Mouse (Mus musculus): ENCODE data around the gene Etfa. TPM values are rescaled to one million over a fixed set of nuclear protein-coding genes. Genes with fewer than 3 reads are reported as not detected.

Etfa gene
- polyA plus RNA-seq, 1 experiment from 2014 or later = 122 TPM

DNA sequence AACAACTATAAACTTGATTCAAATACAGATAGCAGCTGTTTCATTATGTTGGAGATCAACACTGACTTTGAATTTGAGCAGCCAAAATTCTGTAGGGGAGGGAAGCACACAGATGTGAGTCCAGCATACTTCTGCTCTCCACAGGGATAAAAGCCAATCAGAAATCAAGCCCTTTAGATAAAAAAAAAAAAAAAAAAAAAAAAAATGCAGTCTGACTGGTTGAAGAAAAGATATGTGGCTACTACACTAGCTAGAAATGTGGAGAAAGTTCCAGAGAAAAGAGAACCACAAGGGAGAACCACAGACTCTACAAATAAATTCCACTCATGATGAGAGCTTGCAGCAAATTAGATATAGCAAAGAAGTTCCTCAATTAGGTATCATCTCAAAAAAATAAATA lies 33.3 kb downstream of the Etfa start:
- DNase-seq (ENCODE audit: low spot score) (no peak), ATAC-seq (ENCODE audit: insufficient read depth, low FRiP score, low TSS enrichment) (no peak)
- no peak overlapping the region for H3K27ac ChIP-seq (ENCODE audit: low read depth, low read length)
- no peaks in the 10 kb centered on the region for H3K36me3 ChIP-seq (ENCODE audit: control insufficient read depth, insufficient read depth, low read length)
- no peaks in the 10 kb centered on the region for H3K9me3 ChIP-seq (ENCODE audit: control insufficient read depth, low read length)
- no peak overlapping the region for H3K9ac ChIP-seq (ENCODE audit: low read length)
- no peaks in the 10 kb centered on the region for H3K27me3 ChIP-seq (ENCODE audit: control insufficient read depth, insufficient read depth, low read length)
- no peaks in the 10 kb centered on the region for H3K4me1 ChIP-seq (ENCODE audit: control insufficient read depth, insufficient read depth, low read length)
- H3K4me2 ChIP-seq (ENCODE audit: low read depth) = no peak overlapping the region
- H3K4me3 ChIP-seq (ENCODE audit: low read depth, low read length) = no peak overlapping the region

DNA sequence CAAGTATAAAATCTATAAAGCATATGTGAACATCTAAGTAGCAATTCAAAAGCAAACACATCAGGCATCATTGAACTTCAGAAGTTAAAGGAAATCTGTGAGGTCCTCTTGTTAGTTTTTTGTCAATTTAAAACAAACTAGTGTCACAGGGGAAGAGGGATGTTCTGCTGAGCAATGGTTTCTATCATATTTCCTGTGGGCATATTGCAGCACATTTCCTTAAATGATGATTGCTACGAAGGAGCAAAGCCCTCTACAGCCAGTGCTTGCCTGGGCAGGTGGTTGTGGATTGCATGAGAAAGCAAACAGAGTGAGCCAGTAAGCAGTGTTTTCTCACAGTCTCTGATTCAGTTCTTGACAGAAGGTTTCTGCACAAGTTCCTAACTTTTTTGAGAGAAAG lies 36.0 kb downstream of the Etfa start:
- WGBS = 79% methylated on average over 1 of the region's 1 CpGs
- no peaks in the 10 kb centered on the region for H3K27me3 ChIP-seq (ENCODE audit: control insufficient read depth, insufficient read depth, low read length)
- H3K4me3 ChIP-seq (ENCODE audit: low read depth, low read length) = no peak overlapping the region
- H3K4me2 ChIP-seq (ENCODE audit: low read depth) = no peak overlapping the region
- DNase-seq (ENCODE audit: low spot score) (no peak), ATAC-seq (ENCODE audit: insufficient read depth, low FRiP score, low TSS enrichment) (no peak)
- no peak overlapping the region for H3K9ac ChIP-seq (ENCODE audit: low read length)
- no peaks in the 10 kb centered on the region for H3K4me1 ChIP-seq (ENCODE audit: control insufficient read depth, insufficient read depth, low read length)
- no peaks in the 10 kb centered on the region for H3K36me3 ChIP-seq (ENCODE audit: control insufficient read depth, insufficient read depth, low read length)
- H3K9me3 ChIP-seq (ENCODE audit: control insufficient read depth, low read length) = no peaks in the 10 kb centered on the region
- H3K27ac ChIP-seq (ENCODE audit: low read depth, low read length) = no peak overlapping the region

DNA sequence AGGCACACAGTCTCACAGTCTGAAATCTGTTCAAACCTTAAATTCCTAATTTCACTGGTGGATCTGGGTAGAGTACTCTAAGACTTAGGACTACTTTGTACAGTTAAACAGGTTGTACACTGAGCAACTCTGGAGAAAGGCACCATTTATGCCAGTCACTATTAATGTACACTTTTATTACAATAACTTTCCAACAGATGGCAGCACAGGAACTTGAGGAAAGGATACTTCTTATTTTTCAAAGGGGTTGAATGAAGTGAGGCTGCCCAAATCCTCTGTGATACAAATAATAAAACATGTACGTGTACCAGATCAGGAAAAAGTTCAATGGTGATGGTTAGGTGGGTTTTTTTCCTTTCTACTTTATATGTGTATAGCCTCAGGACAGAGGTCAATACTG lies 43.6 kb downstream of the Etfa start:
- ATAC-seq (ENCODE audit: insufficient read depth, low FRiP score, low TSS enrichment) = no peak
- Histone ChIP-seq H3K4me2 (ENCODE audit: low read depth) (no peak overlapping the region), H3K4me3 (ENCODE audit: low read depth, low read length) (no peak overlapping the region), H3K27me3 (ENCODE audit: control insufficient read depth, insufficient read depth, low read length) (no peaks in the 10 kb centered on the region), H3K27ac (ENCODE audit: low read depth, low read length) (no peak overlapping the region), H3K9ac (ENCODE audit: low read length) (no peak overlapping the region), H3K9me3 (ENCODE audit: control insufficient read depth, low read length) (no peaks in the 10 kb centered on the region), H3K36me3 (ENCODE audit: control insufficient read depth, insufficient read depth, low read length) (no peaks in the 10 kb centered on the region), H3K4me1 (ENCODE audit: control insufficient read depth, insufficient read depth, low read length) (no peaks in the 10 kb centered on the region)
- no peak for DNase-seq (ENCODE audit: low spot score)
- WGBS = 87% methylated on average over 1 of the region's 1 CpGs

DNA sequence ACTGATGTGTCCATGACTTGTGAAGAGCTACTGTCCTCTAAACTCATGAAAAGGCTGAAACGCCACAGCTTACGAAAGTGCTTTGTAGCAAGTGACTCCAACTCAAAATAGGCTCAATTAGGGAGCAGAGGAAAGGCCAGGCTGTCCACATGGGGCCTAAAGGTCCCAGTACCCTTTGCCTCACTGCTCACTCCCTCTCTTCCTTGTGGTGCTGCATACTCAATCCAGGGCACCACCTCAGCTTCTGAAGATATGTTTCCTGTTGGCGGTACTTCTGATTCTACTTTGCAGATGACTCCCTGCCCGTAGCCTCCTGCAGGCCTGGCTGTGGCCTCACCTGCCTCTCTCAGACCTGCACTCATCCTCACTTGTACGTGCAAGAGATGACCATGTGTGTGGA lies 58.7 kb downstream of the Etfa start:
- Histone ChIP-seq H3K36me3 (ENCODE audit: control insufficient read depth, insufficient read depth, low read length) (no peaks in the 10 kb centered on the region; the same call in 1 of the 2 replicates), H3K27me3 (ENCODE audit: control insufficient read depth, insufficient read depth, low read length) (no peaks in the 10 kb centered on the region), H3K9ac (ENCODE audit: low read length) (no peak overlapping the region), H3K9me3 (ENCODE audit: control insufficient read depth, low read length) (no peaks in the 10 kb centered on the region), H3K4me3 (ENCODE audit: low read depth, low read length) (no peak overlapping the region), H3K27ac (ENCODE audit: low read depth, low read length) (no peak overlapping the region), H3K4me2 (ENCODE audit: low read depth) (no peak overlapping the region), H3K4me1 (ENCODE audit: control insufficient read depth, insufficient read depth, low read length) (0 out of 2 replicates have a peak, but pooled peaks cover 2% of the 10 kb centered on the region)
- ATAC-seq (ENCODE audit: insufficient read depth, low FRiP score, low TSS enrichment) = no peak
- DNase-seq (ENCODE audit: low spot score) = no peak
- WGBS = 93% methylated on average over 5 of the region's 5 CpGs

DNA sequence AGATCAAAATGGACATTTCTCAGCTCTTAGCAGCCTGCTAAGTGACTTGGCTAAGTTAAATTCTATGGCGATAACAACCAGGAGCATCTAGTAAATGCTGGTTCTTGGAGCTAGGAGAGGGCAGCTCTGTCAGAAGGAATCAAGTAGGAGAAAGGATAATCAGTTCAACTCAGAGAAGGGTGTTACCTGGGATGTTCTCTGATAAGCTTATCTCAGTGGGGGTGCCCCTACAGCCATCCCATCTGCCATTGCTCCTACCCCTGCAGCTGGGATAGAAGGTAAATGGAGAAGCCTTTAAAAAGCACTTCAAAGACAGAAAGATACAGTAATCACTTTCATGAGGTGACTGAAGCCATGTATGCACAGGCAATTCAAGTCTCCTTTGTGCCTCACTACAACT lies 59.1 kb downstream of the Etfa start:
- H3K27ac ChIP-seq (ENCODE audit: low read depth, low read length) = no peak overlapping the region
- no peaks in the 10 kb centered on the region; the same call in 1 of the 2 replicates for H3K36me3 ChIP-seq (ENCODE audit: control insufficient read depth, insufficient read depth, low read length)
- H3K9ac ChIP-seq (ENCODE audit: low read length) = no peak overlapping the region
- H3K27me3 ChIP-seq (ENCODE audit: control insufficient read depth, insufficient read depth, low read length) = no peaks in the 10 kb centered on the region
- DNase-seq (ENCODE audit: low spot score) (no peak), ATAC-seq (ENCODE audit: insufficient read depth, low FRiP score, low TSS enrichment) (no peak)
- no peak overlapping the region for H3K4me3 ChIP-seq (ENCODE audit: low read depth, low read length)
- H3K4me2 ChIP-seq (ENCODE audit: low read depth) = no peak overlapping the region
- H3K4me1 ChIP-seq (ENCODE audit: control insufficient read depth, insufficient read depth, low read length) = 0 out of 2 replicates have a peak, but pooled peaks cover 2% of the 10 kb centered on the region
- WGBS = 88% methylated on average over 1 of the region's 1 CpGs
- no peaks in the 10 kb centered on the region for H3K9me3 ChIP-seq (ENCODE audit: control insufficient read depth, low read length)

DNA sequence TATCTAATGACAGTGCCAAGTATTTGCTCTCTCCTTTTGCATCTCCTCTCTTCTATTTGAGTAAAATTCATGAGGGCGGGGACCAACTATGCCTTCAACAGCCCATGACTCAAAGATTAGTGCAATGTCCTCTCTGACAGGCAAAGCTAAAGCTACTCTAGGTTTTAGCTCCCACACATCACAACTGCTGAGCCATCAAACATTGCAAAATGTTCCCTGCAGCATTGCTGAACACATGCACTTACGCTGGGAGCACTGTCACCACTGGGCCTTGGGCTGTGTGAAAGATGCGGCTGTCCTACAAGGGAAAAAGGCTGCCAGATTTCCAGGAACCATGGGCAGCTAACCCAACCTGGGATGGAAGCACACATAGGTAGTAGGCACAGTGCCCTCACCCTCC lies 60.6 kb downstream of the Etfa start:
- Histone ChIP-seq H3K27ac (ENCODE audit: low read depth, low read length) (no peak overlapping the region), H3K36me3 (ENCODE audit: control insufficient read depth, insufficient read depth, low read length) (no peaks in the 10 kb centered on the region; the same call in 1 of the 2 replicates), H3K4me3 (ENCODE audit: low read depth, low read length) (no peak overlapping the region), H3K9me3 (ENCODE audit: control insufficient read depth, low read length) (no peaks in the 10 kb centered on the region), H3K4me2 (ENCODE audit: low read depth) (no peak overlapping the region), H3K9ac (ENCODE audit: low read length) (no peak overlapping the region), H3K27me3 (ENCODE audit: control insufficient read depth, insufficient read depth, low read length) (no peaks in the 10 kb centered on the region), H3K4me1 (ENCODE audit: control insufficient read depth, insufficient read depth, low read length) (0 out of 2 replicates have a peak, but pooled peaks cover 2% of the 10 kb centered on the region)
- ATAC-seq (ENCODE audit: insufficient read depth, low FRiP score, low TSS enrichment) (no peak), DNase-seq (ENCODE audit: low spot score) (no peak)
- WGBS = 93% methylated on average over 3 of the region's 3 CpGs

DNA sequence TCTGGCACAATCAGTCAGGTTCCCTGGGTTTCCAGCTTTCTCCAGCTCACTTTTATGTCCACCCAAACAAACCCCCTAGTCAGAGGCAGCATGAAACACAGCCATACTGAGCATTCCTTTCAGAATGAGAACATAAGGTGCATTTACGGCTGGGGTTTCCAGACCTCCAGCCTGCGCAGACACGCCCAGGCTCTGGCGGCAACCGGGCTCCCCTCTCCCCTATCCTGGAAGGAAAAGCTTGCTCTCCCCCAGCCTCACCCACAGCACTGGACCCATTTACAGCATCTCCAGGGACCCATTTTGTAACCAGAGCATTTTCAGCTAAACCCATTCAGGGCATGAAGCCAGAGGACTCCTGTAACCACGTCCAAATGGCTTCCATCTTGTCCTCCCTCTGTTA lies 62.0 kb downstream of the Etfa start:
- H3K9ac ChIP-seq (ENCODE audit: low read length) = no peak overlapping the region
- WGBS = 75% methylated on average over 6 of the region's 6 CpGs
- 0 out of 2 replicates have a peak, but pooled peaks cover 2% of the 10 kb centered on the region for H3K4me1 ChIP-seq (ENCODE audit: control insufficient read depth, insufficient read depth, low read length)
- H3K36me3 ChIP-seq (ENCODE audit: control insufficient read depth, insufficient read depth, low read length) = no peaks in the 10 kb centered on the region; the same call in 1 of the 2 replicates
- H3K9me3 ChIP-seq (ENCODE audit: control insufficient read depth, low read length) = no peaks in the 10 kb centered on the region
- no peak overlapping the region for H3K27ac ChIP-seq (ENCODE audit: low read depth, low read length)
- H3K27me3 ChIP-seq (ENCODE audit: control insufficient read depth, insufficient read depth, low read length) = no peaks in the 10 kb centered on the region
- no peak overlapping the region for H3K4me3 ChIP-seq (ENCODE audit: low read depth, low read length)
- no peak overlapping the region for H3K4me2 ChIP-seq (ENCODE audit: low read depth)
- ATAC-seq (ENCODE audit: insufficient read depth, low FRiP score, low TSS enrichment) (no peak), DNase-seq (ENCODE audit: low spot score) (no peak)

DNA sequence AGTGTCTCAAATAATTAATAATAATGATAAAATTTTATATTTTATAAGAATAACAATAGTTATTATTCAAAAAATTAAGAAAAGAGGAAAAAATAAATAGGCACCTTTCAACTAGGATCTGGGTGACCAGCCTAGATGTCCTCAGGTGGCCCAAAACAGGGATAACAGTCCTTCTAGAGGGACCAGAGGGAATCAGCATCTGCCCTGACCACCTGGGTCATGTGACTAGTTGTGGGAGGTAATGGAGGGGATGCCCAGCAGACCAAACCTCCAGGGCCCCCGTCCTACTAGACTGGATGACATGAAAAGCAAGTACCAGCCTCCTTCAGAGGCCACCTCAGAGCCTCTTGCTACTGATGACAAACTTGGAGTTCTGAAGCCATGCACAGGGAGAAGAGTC lies 62.9 kb downstream of the Etfa start:
- Histone ChIP-seq H3K4me3 (ENCODE audit: low read depth, low read length) (no peak overlapping the region), H3K27ac (ENCODE audit: low read depth, low read length) (no peak overlapping the region), H3K36me3 (ENCODE audit: control insufficient read depth, insufficient read depth, low read length) (no peaks in the 10 kb centered on the region; the same call in 1 of the 2 replicates), H3K27me3 (ENCODE audit: control insufficient read depth, insufficient read depth, low read length) (no peaks in the 10 kb centered on the region), H3K9me3 (ENCODE audit: control insufficient read depth, low read length) (no peaks in the 10 kb centered on the region), H3K4me1 (ENCODE audit: control insufficient read depth, insufficient read depth, low read length) (0 out of 2 replicates have a peak, but pooled peaks cover 2% of the 10 kb centered on the region), H3K9ac (ENCODE audit: low read length) (no peak overlapping the region), H3K4me2 (ENCODE audit: low read depth) (no peak overlapping the region)
- no peak for ATAC-seq (ENCODE audit: insufficient read depth, low FRiP score, low TSS enrichment)
- WGBS = 79% methylated on average over 1 of the region's 1 CpGs
- DNase-seq (ENCODE audit: low spot score) = no peak

DNA sequence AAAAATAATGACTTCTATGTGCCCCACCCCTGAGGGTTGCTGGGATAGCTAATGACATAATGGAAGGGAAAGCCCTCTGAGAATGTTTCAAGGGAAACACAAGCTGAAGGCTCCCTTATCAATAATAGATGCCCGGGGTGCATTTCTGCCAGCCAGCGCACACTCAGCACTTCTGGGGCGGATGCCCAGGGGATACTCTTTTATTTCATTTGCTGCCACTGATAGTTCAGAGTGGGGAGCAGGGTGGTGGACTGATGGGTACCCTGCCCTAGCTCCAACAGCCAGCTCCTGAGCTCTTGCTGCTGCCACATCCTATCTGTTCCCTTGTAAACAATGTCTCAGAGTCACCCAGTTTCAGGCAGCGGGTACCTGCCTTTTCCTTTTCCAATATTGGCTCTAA lies 64.5 kb downstream of the Etfa start:
- WGBS = 79% methylated on average over 4 of the region's 4 CpGs
- Histone ChIP-seq H3K27ac (ENCODE audit: low read depth, low read length) (no peak overlapping the region), H3K27me3 (ENCODE audit: control insufficient read depth, insufficient read depth, low read length) (no peaks in the 10 kb centered on the region), H3K9me3 (ENCODE audit: control insufficient read depth, low read length) (no peaks in the 10 kb centered on the region), H3K4me2 (ENCODE audit: low read depth) (no peak overlapping the region), H3K9ac (ENCODE audit: low read length) (no peak overlapping the region), H3K4me3 (ENCODE audit: low read depth, low read length) (no peak overlapping the region), H3K4me1 (ENCODE audit: control insufficient read depth, insufficient read depth, low read length) (0 out of 2 replicates have a peak, but pooled peaks cover 2% of the 10 kb centered on the region), H3K36me3 (ENCODE audit: control insufficient read depth, insufficient read depth, low read length) (no peaks in the 10 kb centered on the region)
- DNase-seq (ENCODE audit: low spot score) (no peak), ATAC-seq (ENCODE audit: insufficient read depth, low FRiP score, low TSS enrichment) (no peak)

All from neural tube, embryonic 11.5 days (tissue).